Mouse (Mus musculus): ENCODE measurements around the gene Ciz1. TPM values are rescaled to one million over a fixed set of nuclear protein-coding genes. Genes with fewer than 3 reads are reported as not detected.

Gene Ciz1
- total RNA-seq, 2 experiments from 2014 or later = 49.0 to 63.5 TPM

DNA sequence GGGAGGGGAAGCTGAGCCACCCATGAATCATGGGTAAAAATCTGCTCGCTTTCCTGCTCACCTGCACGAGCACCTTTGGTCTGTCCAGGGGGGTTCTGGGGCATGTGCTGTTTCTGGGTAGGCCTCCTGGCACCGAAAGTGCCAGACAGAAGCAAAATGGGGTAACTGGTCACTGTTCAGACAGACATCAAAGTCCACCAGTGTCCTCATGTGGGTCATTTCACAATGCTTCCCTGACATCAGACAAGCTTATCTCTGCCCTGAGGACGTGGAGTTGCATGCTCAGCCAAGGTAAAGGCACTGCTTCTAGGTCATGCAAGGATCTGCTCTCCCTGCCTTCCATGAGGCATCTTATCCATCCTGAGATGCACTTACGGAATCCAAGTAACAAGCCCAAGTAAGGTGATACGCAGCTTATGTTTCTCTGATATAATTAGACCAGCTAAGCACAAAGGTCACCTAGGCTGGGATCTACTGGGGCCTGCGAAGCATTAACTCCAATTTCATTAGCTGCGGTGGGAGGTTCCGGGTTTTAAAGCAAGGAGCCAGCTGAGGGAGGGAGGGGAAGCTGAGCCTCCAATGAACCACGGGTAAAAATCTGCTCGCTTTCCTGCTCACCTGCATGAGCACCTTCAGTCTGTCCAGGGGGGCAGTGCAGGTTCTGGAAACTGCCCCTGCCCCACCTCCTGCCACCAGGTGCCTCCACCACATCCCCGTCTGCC is 66.5 kb downstream of the Ciz1 start:
- no peak for DNase-seq

DNA sequence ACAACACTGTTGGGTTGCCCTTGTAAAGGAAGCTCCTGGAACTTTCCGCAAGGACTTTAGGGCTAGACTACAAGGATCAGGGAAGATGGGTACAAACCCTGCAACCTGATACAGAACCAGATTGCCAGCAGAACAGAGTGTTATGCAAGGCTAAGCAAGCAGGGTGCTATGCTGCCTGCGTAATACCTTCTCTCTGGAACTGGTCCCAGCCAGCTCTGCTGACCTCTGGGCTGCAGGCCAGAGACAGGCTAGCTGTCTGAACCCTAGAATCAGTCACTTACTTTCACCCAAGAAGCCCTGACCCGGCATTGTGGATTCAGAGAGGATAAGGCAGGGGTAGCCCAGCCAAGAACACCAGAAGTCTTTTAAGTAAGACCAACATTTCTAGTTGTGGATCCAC is 67.2 kb downstream of the Ciz1 start:
- peak; percentile 89 for DNase-seq

DNA sequence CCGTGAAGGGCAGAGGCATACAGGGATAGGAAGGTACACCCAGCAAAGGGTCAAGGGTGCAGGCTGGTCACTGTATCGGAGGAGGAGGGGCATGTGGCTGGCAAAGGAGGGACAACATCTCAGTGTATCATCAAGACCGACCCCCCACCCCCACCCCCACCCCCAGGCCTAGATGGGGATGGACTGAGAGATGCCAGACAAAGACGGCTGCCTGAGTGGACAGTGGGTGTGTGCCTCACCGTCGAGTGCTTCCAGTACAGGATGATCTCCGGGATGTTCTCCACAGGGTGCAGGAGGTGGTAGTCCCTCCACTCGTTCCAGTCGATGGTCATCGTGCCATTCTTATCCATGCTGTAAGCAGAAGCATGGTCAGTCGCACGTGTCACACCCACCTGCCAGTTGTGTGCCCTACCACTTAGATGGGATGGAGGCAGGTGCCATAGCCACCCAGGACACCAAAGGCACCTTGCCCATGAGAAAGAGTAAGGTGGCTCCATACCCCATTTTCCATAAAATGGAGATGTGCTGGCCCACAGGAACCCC is 68.0 kb downstream of the Ciz1 start:
- DNase-seq = no peak

DNA sequence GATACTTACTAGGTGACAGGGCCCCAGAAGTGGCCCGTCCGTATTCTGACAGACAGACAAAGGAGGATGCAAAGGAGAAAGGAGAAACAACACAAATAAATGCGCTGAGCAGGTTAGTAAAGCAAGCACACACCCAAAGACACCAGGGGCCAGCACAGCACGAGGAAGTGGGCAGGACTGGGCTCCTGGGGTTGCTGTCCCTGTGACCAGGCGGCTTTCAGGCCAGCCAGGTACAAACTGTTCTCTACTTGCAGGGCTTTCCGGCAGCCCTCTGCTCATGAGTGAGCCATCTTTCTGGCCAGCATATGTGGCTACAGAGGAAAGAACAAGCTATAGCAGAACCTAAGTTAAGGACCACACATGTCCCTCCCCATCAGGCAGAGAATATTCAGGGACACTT is 68.5 kb downstream of the Ciz1 start:
- DNase-seq = no peak

DNA sequence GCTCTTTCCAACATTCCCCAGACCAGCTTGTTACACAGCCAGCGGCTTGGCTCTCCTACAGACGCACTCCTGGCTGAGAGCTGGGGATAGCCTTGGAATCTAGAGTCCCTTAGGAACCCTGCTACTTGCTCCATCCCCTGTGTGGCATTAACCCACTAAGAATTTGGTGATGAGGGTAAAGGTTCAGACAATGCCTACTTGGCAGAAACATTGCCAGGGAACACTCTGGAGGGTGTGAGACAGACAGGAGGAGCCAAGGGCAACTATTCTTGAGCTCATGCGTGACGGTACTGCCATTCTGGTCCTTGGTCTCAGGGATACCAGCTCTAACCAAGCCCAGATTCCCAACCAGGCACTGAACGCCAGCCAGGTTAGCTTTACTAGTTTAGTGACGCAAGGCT is 69.7 kb downstream of the Ciz1 start:
- peak; percentile 59 for DNase-seq

DNA sequence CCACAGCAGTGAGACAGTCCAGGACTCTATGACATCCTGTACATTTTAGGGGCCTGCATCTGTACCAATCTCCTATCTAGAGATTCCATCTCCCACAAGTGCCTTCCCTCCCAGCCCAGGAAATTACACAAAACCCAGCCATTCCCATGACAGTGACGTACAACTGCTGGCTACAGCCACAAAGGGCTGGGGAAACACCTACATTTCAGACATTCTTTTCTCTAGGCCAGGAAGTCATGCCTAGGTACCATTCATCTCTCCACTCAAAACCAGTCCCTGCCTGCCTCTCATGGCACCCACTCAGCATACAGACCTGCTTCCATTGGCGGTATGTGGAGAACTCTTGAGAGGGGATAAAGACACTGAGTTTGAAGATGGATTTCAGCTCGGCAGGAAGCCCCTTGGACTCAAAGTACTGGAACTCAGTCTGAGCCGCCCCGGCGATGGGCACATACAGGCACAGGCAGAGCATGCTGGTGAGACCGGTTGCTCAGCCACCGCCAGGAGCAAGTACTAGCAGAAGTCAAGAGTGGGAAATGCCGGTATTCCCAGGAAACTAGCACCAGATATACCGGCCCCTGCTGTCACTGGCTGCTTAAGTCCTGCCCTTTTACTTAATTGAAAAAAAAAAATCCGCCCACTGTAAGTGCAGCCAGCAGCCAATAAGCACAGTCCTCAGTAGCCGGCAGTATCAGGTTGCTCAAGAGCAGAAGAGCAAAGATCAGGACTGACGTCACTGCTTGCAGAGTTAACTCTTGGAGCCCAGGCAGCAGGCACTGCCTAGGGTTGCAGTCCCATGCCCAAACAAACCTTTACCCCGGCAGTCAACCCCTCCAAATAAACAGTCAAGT is 71.6 kb downstream of the Ciz1 start:
- DNase-seq = peak; percentile 85

DNA sequence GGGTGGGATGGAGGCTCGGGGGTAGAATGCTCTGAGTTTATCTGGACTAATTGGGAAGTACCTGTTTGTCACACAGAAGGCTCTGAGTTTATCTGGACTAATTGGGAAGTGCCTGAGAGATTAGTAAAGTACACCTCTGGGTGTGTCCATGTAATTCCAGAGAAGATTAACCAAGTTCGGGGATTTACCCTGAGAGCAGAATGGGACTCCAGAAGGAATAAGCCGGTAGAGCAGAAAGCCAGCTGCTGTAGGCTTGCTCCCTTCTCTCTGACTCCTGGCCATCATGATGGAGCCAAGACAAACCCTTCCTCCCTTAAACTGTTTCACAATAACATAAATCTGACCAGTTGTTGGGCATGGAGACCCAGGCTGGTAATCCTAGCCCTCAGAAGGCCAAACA is 72.7 kb downstream of the Ciz1 start:
- no peak for DNase-seq

DNA sequence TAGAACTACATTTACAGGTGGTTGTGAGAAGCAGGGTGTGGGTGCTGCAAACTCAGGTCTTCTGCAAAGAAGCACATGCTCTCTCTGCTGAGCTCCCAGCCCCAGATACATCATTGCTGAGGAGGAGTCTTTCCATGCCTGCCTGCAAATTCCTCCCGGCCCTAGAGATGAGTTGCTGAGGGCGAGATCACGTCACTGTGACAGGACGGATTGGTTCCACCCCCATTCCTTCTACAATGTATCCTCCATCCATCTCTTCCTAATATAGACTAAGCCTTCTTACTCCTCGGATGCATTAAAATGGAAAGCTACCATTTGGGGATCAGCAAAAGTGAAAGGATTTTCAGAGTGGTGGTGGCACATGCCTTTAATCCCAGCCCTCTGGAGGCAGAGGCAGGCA is 73.4 kb downstream of the Ciz1 start:
- DNase-seq = no peak

DNA sequence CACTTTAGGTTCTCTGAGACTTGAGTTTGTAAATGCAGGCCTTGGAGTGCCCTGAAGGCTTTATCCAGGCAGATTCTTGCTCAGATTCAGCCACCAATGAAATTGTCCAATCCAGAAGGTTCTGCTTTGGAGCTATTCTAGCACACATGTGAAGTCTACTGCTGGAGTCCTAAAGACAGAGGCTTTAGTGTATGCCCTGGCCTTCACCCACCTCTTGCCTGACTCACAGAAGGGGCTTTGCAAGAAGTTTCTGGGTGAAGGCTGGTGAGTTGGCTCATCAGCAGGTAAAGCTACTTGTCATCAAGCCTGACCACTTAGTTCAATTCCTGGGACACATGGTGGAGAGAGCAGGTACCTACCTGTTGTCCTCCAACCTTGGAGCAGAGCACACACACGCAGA is 74.0 kb downstream of the Ciz1 start:
- no peak for DNase-seq

DNA sequence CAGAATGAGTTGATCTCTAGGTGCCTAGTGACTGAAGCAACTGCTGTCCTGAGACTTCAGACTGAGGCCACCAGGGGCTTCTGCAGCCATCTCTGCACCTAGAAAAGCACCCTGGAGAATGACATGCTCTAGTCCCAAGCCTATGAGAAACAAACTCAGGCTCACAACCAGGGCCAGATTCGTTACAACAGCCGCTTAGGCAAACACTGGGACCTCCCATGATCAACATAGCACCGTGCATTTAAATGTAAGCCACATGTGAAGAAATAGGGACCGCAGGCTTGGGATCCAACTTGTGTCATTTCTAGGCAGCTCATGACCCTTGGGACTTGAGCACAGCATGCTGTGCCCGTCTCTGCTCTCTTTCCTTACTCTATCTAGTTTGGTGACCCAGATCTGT is 75.6 kb downstream of the Ciz1 start:
- DNase-seq = no peak

DNA sequence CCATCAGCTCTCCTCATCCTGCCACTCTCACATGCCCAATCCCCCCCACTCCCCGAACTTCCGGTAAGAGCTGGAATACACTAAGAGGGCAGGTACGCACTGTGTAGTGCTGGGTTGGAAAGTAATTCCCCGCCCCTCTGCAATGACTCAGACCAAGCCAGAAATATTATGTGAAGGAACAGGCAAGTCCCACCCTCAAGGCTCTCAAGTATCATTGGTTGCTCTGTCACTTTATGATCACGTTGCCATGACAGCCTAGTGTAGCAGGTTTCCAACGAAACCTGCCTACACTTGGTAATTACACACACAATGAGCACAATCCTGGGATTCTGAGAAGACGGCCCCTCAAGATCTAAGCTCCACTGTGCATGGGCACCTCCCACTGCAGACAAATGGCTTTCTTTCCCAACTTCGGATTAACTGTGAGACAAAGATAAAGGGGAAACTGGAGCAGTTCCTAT is 76.2 kb downstream of the Ciz1 start:
- DNase-seq = peak; percentile 69

DNA sequence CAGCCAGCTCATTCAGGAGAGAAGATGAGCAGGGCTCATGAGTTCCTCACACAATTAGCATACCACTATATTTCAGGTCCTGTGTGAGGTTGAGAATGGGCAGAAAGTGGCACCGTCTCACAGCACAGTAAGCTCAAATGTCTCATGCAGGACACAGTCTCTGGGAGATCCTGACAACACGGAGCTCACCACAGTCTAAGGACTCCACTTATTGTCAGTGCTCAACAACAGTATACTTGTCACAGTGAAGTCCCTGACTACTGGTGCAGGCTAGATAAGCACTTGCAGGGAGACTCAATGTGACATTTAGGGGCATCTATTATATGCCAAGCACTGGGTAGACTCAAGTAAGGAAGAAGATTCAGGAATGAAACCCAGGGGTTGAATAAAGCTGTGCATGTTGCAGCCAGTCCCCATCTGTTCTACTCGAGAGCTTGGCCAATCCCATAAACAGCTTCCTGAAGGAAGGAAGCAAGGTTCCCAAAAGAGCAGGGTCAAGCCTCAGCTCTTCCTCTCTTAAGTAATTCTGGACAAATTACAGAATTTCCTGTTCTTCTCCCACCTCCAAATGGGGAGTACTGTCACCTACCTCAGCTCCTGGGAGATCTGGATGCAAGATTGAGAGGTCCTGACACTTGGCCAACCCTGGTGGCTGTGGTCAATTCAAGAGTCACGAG is 77.2 kb downstream of the Ciz1 start:
- DNase-seq = no peak

Small RNA genes lying within 50 kb of the gene (microRNA-seq; reads per million reads assigned to microRNA genes)
- gene Gm23363 (not detected), gene Mir199b (62.3 reads per million, percentile 39 among the genes with 10 or more reads in this experiment)

Other genes starting within 250 kb of the Ciz1 start
- gene Prrc2b, start 201.2 kb upstream of the Ciz1 start, total RNA-seq (2021) = 100 to 1,000 TPM in 1 of 2 experiments, 10 to 100 TPM in 1; 83.4 to 102 TPM
- gene Pomt1, start 115.7 kb upstream of the Ciz1 start, total RNA-seq (2021) = 10 to 100 TPM; 29.9 to 49.3 TPM
- gene Uck1, start 92.2 kb upstream of the Ciz1 start, total RNA-seq (2021) = 100 to 1,000 TPM; 129 to 184 TPM
- 10 to 100 TPM; 62.1 to 77.3 TPM for gene Golga2, start 64.9 kb upstream of the Ciz1 start, total RNA-seq (2021)
- 100 to 1,000 TPM; 248 to 255 TPM for gene Swi5, start 64.3 kb upstream of the Ciz1 start, total RNA-seq (2021)
- gene Dnm1, start 1.0 kb downstream of the Ciz1 start, total RNA-seq (2021) = 10 to 100 TPM; 15.8 to 23.8 TPM
- gene 1110008P14Rik, start 29.6 kb downstream of the Ciz1 start, total RNA-seq (2021) = 100 to 1,000 TPM; 143 to 149 TPM
- 10 to 100 TPM; 12.0 to 21.8 TPM for gene Lcn2, start 35.9 kb downstream of the Ciz1 start, total RNA-seq (2021)
- 10 to 100 TPM; 91.7 to 98.5 TPM for gene Ptges2, start 43.6 kb downstream of the Ciz1 start, total RNA-seq (2021)
- gene Naif1, start 98.1 kb downstream of the Ciz1 start, total RNA-seq (2021) = 1 to 10 TPM; 3.6 to 3.7 TPM
- gene Slc25a25, start 99.1 kb downstream of the Ciz1 start, total RNA-seq (2021) = 100 to 1,000 TPM in 1 of 2 experiments, 10 to 100 TPM in 1; 36.5 to 121 TPM
- 10 to 100 TPM; 24.6 to 26.8 TPM for gene Fam102a, start 183.0 kb downstream of the Ciz1 start, total RNA-seq (2021)
- gene Dpm2, start 218.5 kb downstream of the Ciz1 start, total RNA-seq (2021) = 10 to 100 TPM; 44.4 to 49.9 TPM
- gene Pip5kl1, start 222.5 kb downstream of the Ciz1 start, total RNA-seq (2021) = not detected
- not detected for gene 9430097D07Rik, start 223.4 kb downstream of the Ciz1 start, total RNA-seq (2021)
- gene St6galnac4, start 234.8 kb downstream of the Ciz1 start, total RNA-seq (2021) = 10 to 100 TPM; 14.3 to 14.7 TPM
- gene St6galnac6, start 247.4 kb downstream of the Ciz1 start, total RNA-seq (2021) = 10 to 100 TPM; 55.2 to 64.1 TPM